Mouse (Mus musculus) neutrophil, adult 5-6 weeks (primary cell): ENCODE measurements at regions not wholly inside any gene's neighbourhood (a gene's known extent, or its start where the extent isn't known, plus 50 kb on each side); places are given as distances from the start of the nearest gene placed in this dataset.

Experiments
- ATAC-seq: fragments of 151-379, 151-347 bp; 2 replicates; pipeline ENCODE4 v1.8.0; 2017; ENCODE audit warnings: mild to moderate bottlenecking, moderate TSS enrichment; ENCODE audit not compliant: insufficient number of reproducible peaks, poor library complexity, low FRiP score, severe bottlenecking; ENCODE audit errors: extremely low read depth

DNA sequence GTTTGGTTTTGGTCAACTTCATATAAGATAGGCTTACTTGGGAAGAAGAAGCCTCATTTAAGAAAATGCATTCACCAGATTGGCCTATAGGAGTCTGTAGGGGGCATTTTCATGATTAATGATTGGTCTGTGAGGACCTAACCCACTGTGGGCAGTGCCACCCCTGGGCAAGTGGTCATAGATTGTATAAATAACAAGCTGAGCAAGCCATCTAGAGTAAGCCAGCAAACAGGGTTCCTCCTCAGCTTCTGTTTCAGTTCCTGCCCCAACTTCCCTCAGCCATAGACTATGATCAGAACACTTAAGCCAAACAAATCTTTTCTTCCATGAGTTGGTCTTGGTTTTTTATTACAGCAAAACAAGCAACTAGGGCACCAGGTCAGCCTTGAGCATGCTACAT lies 220.2 kb upstream of the Marcks start:
- peak; percentile 21; the same call in 1 of the 2 replicates for ATAC-seq

DNA sequence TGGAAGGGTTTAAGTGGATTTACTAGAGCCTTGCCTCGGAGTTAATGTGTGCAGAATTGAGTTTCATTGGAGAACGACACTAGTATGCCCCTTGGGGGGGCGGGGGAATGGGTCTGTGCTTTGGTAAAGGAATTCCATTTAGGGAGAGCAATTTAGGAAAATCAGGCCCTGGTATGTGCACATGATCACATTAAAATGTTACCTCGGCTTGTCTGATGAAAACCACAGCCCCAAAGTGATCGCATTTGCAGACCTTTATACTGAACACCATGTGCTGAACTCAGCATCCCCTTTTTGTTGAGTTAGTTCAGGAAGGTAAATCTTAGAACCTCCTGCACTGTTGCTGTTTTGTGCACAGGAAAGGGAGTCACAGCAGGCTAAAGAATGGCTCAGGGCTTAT lies 219.6 kb upstream of the Marcks start:
- no peak for ATAC-seq

DNA sequence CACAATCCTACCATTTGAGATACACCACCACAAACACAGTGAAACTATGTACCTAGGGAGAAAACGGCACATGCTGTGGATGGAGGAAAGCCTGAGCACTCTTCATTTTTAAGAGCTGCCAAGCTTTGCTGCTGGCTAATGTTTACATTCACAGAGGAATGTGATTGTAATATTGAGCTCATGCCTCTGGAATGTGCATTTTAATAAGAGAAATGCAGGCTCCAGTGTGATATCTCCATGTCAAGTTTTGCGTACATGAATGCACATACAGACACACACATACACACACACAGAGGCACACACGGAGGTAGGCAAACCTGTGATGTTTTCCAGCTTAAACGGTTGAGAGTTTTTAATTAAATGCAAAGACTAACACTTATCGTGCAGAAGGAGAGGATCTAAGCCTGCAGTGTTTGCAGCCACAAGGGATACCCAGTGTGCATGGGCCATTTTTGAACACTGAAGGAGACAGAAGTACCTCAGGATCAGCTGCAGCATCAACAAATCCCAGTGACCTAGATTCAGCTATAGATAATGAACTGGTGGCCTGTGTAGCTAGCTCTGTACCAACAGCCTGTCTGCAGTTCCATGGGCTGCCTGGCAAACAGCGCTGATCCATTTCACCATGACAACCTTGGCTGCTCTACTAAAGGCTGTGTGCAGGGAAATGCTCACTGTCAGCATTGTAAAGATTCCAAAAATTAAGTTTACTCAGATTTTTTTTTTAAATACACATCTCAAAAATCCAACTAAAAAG lies 218.8 kb upstream of the Marcks start:
- no peak for ATAC-seq

DNA sequence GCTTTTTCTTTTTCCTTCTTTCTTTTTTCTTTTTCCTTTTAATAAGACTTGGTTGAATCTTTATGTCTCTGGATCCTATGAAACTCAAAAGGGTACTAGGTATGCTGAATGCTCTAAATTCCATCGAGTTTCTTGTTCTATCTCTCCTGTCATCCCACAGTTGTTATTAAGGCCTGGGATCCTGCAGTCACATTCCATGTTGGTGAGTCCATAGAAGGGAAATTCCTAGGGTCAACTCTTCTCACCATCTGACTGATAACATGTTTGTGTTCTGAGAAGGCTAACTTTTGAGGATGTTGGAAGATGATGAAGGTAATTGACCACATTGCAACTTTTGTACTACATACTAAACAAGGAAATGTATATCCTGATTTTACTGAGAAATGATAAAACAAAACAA lies 210.5 kb upstream of the Marcks start:
- ATAC-seq = no peak

DNA sequence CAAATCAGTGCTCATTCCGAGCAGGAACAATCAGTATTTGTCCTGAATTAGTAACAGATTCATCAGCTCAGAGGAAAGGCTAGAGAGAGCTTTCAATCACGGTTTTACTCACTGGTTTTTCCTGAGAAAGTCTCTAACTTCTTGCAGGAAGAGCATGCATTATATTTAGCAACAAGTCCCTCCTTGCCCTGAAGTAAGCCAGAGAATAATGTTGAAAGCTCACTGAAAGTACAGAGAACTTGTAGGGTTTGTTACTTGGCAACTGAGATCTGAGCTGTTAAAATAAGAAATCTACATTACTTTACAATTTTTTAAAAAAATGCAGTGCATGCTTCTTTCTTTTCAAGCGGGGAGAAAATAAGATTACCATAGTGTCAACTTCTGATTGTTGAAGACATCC lies 209.7 kb upstream of the Marcks start:
- ATAC-seq = no peak

DNA sequence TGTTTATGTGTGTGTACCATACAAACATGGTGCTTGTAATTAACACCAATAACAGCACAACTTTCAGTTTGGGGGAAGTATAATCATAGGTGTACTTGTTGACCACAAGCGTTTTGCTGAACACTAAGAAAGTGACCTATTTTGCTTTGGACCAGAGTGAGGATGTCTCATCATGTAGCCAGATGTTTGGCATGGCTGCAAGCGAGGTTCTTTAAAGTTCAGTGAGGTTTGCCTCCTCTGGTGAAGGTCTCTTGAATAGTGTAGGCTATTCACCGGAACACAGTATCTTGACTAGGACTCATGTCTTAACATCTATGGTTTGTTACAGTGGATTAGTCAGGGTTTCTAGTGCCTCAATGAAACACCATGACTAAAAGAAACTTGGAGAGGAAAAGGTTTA lies 208.9 kb upstream of the Marcks start:
- no peak for ATAC-seq

DNA sequence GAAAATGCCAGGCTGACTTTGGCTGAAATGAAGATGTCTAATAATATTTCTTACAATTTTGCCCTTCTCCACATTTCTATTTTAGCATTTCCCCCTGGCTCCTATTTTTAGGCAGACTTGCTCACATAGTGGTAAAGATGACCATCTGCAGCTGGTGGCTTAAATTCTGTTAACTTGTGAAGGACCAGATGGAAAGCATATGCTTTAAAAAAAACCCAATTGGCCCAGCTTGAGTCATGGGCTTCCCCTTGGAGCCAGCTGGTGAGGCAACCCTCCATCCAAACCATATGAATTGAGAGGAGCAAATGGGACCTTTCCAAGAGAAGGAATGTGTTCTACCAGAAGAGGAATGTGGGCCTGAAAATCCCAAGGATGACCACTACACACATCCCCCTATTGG lies 204.0 kb upstream of the Marcks start:
- ATAC-seq = no peak

DNA sequence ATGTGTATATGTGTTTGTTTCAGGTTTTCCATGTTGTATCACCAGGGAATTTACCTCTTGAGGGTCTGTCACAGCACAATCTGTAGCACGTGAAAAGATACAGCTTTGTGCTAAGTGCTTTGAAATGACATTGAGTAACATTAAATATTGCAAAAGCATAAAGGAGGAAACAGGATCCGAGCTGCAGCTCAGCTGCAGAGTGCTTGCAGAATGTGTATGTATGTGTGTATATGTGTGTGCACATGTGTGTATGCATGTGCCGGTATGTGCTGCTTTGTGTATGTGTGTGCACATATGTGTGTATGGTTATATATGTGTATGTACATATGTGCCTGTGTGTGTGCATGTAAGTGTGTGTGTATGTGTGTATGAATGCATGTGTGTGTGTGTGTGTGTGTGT lies 200.9 kb upstream of the Marcks start:
- ATAC-seq = no peak

DNA sequence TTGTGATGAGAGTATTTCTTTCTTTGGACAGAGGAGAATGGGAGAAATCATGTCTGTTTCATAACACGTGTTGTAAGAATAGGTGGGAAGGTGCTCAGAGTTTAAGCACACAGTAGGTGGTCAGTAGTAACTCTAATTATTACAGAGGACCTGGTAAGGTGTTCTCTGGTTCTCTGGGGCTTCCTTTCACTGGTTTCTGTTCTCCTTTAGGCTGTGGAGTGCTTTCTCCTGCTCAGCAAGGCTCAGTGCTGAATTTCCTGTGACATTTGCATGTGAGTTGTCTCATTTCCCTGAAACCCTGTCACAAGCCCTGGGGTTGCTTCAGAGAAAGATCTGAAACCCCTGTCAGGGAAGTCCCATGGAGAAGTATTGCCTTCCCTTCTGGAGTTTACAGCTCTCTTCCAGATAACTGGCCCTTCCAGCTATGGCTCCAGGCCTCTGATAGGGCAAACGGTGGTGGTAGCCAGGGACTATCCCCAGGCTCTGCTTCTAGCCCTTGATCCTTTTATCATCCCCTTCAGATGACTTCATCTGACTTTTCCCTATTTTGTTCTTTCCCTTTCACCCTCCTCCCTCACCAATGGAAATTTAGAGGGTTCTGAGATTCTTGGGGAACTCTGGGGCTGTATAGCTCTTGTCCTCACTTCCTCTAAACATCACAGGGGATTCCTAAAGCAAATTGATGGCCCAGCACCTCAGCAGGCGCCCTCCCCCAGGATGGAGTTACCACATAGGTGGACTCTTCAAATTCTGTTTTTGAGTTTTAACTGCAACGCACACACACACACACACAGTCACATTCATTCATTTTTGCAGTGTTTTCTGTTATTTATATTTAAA lies 199.6 kb upstream of the Marcks start:
- ATAC-seq = peak; percentile 71

DNA sequence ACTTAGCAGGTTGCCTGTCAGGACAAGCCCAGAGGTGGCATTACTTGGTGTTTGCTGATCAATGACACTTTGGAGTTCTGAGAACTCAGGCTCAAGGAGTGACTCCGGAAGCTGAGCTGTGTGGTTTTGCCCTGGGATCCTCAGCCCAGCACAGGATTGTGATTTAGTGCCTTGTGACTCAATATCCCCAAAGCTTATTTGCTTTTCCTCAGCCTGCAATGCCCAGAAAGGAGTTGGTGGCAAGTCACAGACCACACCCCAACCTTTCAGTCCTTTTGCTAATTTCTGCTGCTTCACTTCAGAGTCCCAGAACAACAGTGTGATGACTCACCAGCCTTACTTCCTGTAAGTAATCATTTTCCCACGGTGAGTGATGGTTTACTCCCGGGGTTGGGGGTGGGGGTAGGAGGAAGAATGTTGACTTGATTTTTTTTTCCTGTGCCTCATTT lies 198.5 kb upstream of the Marcks start:
- ATAC-seq = peak; percentile 88

DNA sequence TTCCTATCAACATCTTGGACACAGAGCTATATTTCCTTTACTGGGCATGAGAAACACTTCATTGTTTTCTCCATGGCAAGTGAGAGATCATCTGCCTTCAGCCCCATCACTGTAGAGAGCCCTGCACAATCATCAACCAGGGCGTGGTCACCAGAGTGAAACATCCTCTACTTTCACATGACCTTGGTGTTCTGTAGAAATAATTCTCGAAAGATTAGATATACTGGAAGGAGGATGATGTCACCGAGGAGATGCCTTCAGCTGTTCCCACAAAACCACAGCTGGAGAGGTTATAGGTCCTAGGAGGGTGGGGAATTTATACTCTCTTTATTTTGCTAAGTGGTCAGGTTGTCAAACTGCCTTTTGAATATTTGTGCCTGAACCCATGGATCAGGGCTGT lies 196.4 kb upstream of the Marcks start:
- no peak for ATAC-seq

DNA sequence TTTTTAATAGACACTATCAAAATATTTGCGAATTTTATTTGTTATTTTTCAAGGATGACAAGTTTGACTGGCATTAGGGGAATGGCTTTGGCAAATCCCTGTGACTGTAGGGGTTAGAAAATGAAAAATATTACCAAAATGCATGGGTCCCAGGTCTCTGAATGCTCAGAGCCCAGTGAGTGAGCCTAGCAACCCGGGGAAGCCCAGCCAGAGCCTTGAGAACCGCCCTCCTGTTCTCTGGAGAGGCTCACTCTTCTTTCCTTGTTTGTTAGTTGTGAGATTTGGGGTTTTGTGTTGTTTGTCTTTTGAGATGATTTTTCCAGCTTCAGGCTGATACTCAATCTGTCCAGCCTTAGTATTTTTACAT lies 187.4 kb upstream of the Marcks start:
- ATAC-seq = no peak

DNA sequence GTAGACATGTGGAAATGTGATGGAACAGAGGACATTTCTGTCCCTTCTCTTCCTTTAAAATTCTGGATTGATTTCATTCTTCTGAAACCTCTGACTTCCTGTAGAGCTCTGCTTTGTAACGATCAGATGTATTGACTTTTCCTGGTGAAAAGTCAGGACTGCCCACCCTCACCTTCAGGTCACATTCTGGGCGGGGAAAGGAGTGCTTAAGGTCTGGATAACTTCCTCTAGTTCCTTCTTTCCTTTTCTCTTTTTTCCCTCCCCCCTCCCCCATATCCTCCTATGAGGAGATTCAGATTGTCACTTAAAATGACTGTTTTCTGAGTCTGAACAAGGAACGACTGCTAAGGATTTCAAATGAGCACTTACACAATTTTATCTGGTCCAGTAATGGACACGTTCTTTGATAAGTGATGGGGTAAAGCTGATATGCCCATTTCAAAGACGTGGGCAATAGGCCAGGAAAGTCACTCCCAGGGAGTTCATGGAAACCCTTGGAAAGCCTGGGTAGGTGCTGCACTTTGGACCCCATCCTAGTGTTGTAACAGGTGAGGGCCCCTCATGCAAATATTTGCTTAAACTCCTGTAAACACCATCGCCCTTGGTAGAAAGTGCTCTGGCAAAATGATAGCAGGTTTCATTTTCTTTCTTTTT lies 186.9 kb upstream of the Marcks start:
- ATAC-seq = no peak

DNA sequence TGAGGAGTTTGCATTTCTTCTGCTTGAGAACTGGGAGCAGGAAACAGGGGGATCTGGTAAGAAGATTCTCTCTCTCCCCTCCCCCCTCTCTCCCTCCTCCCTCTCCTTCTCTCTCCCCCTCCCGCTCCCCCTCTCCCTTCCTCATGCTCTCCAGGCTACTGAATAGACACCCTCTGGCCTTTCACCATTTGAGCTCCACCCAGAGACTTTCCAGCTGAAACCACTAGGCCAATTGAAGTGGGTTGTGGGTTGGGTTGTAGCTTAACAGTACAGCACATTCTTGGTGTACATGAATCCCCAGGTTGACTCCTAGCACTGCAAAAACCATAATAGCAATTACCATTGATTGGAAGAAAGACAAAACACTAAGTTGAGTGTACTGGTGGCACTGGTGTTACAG lies 185.0 kb upstream of the Marcks start:
- no peak for ATAC-seq

DNA sequence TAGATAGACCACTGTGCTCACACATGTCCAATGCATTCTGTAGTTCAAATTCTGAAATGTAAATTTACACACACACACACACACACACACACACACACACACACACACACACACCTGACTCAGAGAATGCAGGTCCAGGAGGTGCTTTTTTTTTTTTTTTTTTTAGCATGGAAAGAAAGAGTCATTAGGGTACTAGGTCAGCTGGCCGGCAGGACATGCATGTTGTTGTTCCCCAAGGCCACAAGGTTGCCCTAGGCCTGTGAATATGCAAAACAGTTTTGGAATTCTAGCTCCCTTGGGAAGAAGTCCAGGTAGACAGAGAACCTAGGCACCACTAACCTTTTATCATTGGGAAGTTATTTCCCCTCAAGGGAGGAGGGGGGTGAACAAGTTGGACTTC lies 184.1 kb upstream of the Marcks start:
- no peak for ATAC-seq

DNA sequence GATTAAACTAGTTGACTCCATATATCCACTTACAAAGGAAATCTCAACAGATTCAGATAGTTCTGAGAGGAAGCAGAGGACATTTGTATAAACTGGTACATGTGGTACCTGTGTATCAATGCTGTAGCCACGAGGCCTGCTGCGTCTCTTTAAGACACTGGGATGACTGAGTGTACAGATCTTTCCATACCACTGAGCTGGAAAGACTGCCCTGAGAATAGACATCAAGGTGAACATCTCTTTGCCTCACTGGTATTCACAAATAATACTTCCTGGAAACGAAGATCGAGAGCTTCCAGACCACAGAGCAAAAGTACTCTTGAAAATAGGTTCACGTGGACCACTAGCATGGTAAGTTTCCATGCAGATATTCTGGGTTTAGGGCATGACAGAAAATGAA lies 183.6 kb upstream of the Marcks start:
- ATAC-seq = no peak

DNA sequence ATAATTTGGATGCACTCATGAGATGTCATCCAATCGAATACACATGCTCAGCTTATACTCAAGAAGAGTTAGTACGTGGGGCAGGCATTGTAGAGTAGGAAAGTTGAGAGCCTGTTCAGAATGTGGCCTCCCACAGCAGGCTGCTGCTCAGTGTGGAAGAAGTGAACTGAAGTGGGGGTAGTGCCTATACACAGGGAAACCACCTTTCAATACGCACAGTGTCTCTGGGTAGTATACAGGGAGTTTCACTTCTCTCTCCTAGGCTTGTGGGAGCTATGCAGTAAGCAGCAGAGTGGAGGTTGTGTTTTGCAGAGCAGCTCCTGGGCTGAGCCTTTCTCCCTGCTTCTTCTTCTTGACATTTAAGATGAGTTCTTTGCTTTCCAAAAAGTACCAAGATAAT lies 182.5 kb upstream of the Marcks start:
- ATAC-seq = peak; percentile 98

DNA sequence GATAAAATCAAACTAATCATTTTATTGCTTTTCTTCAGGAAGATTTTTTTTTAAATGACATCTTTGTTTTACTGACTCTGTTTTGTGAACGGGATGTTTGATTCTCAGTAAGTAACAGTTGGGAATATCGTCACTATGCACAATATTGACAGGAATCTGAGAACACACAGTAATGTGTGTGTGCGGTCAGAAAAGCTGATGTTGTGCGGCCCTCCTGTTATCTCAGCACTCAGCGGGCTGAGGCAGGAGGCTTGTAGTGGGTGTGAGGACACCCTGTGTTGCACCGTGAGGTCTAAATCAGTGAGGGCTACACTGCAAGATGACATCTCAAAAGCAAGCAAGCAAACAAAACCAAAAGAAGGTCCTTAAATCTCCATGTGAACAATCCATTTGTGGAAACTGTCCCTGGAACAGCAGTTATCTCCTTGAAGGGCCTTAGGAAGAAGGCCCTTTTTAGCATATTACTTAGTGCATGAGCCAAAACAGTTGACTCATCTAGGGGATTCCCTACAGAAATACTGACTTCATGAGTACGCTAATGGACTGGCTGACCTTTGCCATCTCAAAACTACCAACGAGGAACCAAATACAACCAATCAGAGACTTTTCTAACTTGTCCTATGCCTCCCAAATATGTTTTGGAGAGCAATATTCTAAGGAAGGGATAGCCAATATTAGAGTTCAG lies 181.2 kb upstream of the Marcks start:
- ATAC-seq = no peak

DNA sequence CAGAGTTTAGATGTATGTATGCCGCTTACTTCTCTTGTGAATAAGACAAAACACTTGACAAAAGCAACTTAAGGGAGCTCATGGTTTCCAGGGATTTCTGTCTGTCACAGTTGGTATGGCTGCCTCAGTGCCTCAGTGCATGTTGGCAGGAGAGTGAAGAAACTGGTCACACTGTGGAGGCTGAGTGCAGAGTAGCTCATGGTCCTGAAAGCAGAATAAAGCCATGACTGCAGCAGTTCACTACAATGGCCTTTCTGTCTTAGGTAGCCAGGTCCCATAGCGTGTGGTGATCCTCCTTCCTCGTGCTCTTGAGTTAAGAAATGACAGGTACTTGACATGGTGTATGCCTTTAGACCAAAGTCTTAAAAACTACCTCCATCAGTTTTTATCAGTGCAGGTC lies 178.0 kb upstream of the Marcks start:
- ATAC-seq = no peak
